Mouse (Mus musculus) spleen, adult 18-20 months (tissue): ENCODE measurements at regions not wholly inside any gene's neighbourhood (a gene's known extent, or its start where the extent isn't known, plus 50 kb on each side); places are given as distances from the start of the nearest gene placed in this dataset.
"Not testable (repeated sequence)": the region's sequence is repeated elsewhere in the genome, so short reads cannot be mapped to it uniquely, and the experiment has no call there.

Experiments
- DNase-seq, 2 experiments: peaks; one replicate each; pipeline ENCODE4 v3.0.0; 2022; ENCODE audit warnings: mixed read lengths in 2 of 2

DNA sequence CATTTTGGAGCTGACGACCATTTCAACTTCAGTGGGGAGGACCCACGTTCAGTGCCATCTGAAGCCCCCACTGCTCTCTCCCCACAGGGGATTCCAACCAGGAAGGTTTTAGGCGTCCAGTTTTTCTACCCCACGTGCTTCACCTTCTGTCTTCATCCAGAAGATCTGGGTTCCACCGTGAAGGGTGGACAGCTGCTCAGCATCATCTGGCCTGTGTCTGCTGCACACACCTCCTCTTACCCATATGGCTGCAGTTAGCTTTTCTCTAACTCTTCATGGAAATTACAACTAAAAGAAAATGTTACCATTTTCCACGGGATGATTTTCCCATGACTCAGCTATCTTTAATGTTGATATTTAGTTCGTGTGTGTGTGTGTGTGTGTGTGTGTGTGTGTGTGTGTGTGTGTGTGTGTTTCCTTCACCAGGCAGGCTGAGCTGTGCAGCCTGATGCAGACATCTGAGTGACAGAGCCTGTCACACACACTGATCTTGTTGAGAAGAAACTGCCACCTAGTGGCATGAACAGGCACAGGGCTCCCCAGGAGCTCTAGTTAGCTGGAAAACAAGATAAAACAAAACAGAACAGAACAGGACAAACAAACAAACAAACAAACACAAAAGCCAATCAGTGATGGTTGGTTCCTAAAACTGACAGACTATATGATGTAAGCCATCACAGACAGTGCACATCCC, 107.5 kb upstream of the Rasgrp1 start:
- peak; percentile 13 to 44 for DNase-seq

DNA sequence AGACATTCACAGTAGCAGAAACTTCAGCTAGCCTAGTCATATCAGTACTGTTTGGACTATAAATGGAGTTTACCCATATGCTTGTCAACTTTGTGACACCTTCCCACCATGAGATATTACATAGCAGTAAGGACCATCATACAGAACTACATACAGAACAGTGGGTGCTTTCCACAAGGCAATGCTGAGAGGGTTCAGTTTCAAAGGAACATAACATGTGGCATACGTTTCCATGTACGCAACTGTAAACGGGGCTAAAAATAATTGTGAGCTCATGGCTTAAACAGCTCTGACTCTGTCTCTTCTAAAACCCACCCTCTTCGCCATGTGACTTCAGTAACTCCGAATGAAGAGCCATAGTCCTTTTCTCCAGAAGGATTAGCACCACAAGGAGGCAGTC, 109.0 kb upstream of the Rasgrp1 start:
- no peak for DNase-seq

- DNase-seq = no peak
Observed at GRCm38 (mm10) chr2:117455021-117455739, 112.4 kb upstream of the Rasgrp1 start.

- DNase-seq = no peak
Observed at GRCm38 (mm10) chr2:117455740-117456455, 113.1 kb upstream of the Rasgrp1 start.

- DNase-seq = no peak
Observed at GRCm38 (mm10) chr2:117456456-117457020, 113.7 kb upstream of the Rasgrp1 start.

GRCm38 (mm10) chr2:117461541-117462290, 118.9 kb upstream of the Rasgrp1 start:
- no peak for DNase-seq

DNA sequence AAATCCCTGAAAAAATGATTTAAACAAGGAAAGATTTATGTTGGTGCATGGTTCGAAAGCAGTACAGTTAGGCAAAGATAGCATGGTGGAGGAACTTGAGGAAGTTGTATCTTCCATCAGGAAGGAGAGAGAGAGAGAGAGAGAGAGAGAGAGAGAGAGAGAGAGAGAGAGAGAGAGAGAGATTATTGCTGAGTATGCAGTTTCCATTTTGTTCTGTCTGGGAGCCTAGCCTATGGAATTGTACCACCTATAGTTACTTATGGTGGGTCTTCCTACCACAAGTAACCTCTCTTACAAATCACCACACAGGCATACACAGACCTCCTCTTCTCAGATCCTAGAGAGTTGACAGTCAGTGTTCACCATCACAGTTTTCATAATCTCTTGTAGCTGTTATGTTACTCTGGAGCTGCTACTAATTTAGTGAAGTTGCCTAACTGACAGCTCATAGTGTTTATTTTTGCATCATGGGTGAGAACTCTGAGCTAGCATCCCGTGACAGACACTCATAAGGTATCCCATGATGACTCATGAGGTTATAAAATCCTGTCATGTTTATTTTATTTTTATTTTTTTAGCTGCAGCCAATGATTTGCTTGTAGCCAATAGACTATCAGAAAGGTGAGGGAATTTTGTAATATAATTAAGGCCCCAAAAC, 132.2 kb upstream of the Rasgrp1 start:
- DNase-seq = no peak

- DNase-seq = no peak
Observed at GRCm38 (mm10) chr2:117475561-117475960, 132.8 kb upstream of the Rasgrp1 start.

- DNase-seq = not testable (repeated sequence)
Observed at GRCm38 (mm10) chr2:117477503-117477902, 134.7 kb upstream of the Rasgrp1 start.

DNA sequence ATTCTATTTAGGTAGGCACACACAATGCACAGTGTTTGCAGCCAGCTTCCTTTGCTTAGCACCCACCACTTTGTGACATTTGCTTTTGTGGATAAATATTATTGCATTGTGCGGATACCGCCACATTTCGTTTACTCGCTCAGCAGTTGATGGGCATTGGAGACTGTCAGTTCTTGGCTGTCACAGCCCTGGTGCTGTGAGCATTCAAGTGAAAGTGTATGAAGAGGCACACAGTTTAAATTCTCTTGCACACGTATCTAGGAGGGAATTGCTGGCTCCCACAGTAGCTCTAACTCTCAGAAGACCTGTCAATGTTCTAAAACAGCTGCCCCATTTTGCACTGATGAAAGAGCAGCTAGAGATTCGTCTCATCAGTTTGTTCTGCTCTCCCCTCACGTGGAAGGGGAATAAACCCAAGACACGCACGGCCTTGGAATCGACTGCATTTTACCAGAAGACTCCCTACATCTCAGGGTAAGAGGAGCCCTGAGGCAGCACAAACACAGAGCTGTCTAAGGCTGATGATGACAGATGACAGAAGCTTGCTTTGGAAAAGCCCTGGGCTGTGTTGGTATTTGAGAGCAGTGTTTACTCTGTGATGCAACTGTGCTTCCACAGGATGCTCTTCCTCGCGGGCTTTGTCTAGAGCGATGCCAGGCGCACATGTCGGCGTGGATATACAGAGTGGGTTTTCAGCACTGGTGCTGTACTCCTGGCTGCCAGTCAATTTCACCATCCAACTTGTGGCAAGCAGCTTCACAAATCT, 136.6 kb upstream of the Rasgrp1 start:
- not testable (repeated sequence) for DNase-seq

DNA sequence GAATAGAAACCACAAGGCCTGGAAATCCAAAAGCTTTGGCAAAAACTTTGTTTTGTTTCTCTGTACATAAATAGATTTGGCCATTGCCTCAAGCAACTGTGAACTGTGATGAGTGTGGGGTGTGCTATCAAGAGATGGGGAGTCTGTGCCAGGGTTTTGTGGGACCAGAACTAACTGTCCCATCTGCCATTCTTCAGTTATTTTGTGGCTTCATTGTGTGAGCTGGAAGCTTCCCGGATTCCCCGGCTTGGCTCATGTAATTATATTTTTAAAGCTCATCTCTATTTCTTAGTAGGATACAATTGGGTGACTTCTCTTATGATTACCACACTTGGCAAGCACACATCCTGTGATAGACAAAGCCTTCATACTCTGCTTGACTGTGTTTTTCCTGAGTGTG, 143.6 kb upstream of the Rasgrp1 start:
- no peak for DNase-seq

- no peak for DNase-seq
Observed at GRCm38 (mm10) chr2:117498565-117498964, 155.8 kb upstream of the Rasgrp1 start.

GRCm38 (mm10) chr2:117502611-117503010, 159.8 kb upstream of the Rasgrp1 start:
- DNase-seq = no peak

- no peak for DNase-seq
Observed at GRCm38 (mm10) chr2:117511737-117512136, 168.9 kb upstream of the Rasgrp1 start.

- no peak for DNase-seq
Observed at GRCm38 (mm10) chr2:117512551-117512950, 169.8 kb upstream of the Rasgrp1 start.

- no peak for DNase-seq
Observed at GRCm38 (mm10) chr2:117524437-117524836, 181.6 kb upstream of the Rasgrp1 start.

GRCm38 (mm10) chr2:117538865-117539264, 196.1 kb upstream of the Rasgrp1 start:
- no peak for DNase-seq

DNA sequence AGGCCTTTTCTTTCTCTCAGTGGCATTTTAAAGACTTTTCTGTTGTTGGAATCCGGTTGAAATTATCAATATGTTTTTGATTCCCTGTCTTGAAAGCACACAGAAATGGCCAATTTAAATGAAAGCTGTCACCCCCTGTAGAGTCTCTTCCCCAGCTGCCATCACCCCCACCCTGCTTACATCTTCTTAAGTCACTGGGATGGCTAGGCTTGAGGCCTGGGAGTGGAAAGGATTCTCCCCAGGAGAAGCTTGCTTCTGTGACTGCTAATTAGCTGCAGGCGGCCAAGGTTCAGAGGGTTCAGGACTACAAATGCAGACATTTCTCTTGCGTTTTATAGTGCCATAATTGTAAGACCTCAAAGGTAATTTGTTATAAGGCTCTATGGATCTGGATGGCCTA, 196.5 kb upstream of the Rasgrp1 start:
- DNase-seq = no peak

DNA sequence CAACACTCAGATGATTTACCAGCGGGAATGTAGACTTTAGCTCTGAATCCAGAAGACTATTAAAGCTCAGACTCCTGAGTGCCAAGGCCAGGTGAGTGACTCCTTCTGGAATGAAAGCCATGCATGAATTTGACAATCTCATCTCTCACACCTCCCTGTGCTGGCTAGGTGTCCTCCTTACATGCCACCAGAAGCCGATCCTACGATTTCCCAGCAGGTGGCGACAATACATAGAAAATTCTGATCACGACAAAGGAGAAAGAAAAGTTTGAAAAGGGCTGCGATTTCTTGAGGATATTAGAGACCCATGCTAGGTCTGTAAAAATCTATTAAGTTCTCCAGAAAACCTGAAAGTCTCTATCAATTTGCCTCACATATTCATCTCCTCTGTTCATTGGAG, 198.7 kb upstream of the Rasgrp1 start:
- DNase-seq = peak in 1 of 2 experiments; percentile 20

- DNase-seq = no peak
Observed at GRCm38 (mm10) chr2:117542298-117542697, 199.5 kb upstream of the Rasgrp1 start.

DNA sequence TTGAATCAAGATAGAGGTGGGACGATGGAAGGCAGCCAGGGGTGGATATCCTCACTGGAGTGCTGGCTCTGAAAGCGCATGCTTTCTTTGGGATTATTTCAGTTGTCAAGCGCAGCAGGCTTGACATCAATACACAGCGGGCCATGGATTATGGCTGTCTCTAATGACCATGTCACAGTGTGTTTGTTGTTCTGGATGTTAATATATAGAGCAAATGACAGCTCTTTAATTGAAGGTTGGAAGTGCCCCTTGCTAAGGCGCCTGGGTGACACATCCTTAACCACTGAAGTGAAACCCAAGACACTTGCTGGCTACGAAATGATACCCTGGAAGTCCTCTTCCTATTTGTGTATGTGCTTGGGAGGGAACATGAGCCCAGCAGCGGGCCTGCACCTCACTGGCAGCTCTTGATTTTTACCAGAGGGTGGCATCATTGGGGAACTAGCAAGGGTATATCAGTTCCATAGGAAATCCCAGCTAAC, 200.5 kb upstream of the Rasgrp1 start:
- no peak for DNase-seq
